Mouse (Mus musculus) limb, embryonic 12.5 days (tissue): ENCODE data around the gene Nlrc5. TPM values are rescaled to one million over a fixed set of nuclear protein-coding genes. Genes with fewer than 3 reads are reported as not detected.
"Not testable (repeated sequence)": the region's sequence is repeated elsewhere in the genome, so short reads cannot be mapped to it uniquely, and the experiment has no call there.

Experiments used
- ATAC-seq: fragments of 200-750 bp; cut with Nextera tagmentation; 2 replicates; pipeline ENCODE4 v1.8.0; 2017; ENCODE audit warnings: low read depth, moderate TSS enrichment; ENCODE audit not compliant: insufficient number of reproducible peaks, insufficient read depth, low FRiP score, low TSS enrichment
- H3K27ac ChIP-seq: fragments of 300-500 bp; sonication (generic); 2 replicates; pipeline ENCODE4 v1.5.1; 2016; ENCODE audit warnings: mild to moderate bottlenecking, moderate library complexity
- H3K27me3 ChIP-seq: fragments of 300-500 bp; sonication (generic); 2 replicates; pipeline ENCODE4 v1.6.1; 2016; ENCODE audit warnings: mild to moderate bottlenecking, moderate library complexity
- H3K36me3 ChIP-seq: fragments of 300-500 bp; sonication (generic); 2 replicates; pipeline ENCODE4 v1.6.1; 2016; ENCODE audit warnings: mild to moderate bottlenecking, moderate library complexity
- H3K4me1 ChIP-seq: fragments of 300-500 bp; sonication (generic); replicated peaks from 2 replicates; pipeline ENCODE4 v1.6.1; 2016
- H3K4me2 ChIP-seq: fragments of 300-500 bp; sonication (generic); 2 replicates; pipeline ENCODE4 v1.6.1; 2016; ENCODE audit warnings: mild to moderate bottlenecking, moderate library complexity
- H3K4me3 ChIP-seq: fragments of 300-500 bp; sonication (generic); replicated peaks from 2 replicates; pipeline ENCODE4 v1.5.1; 2016; ENCODE audit warnings: mild to moderate bottlenecking
- H3K9ac ChIP-seq: fragments of 300-500 bp; sonication (generic); replicated peaks from 2 replicates; pipeline ENCODE4 v1.6.1; 2016; ENCODE audit warnings: mild to moderate bottlenecking, moderate library complexity
- H3K9me3 ChIP-seq: fragments of 300-500 bp; sonication (generic); 2 replicates; pipeline ENCODE4 v1.6.1; 2016; ENCODE audit warnings: mild to moderate bottlenecking, moderate library complexity
- WGBS: fragments of 180-500 bp; shearing (Covaris S2); methylation state at CpG from one replicate; pipeline ENCODE4 v1.1.7; 2016; 5-methylcytosine and 5-hydroxymethylcytosine counted together
- polyA plus RNA-seq: library from polyadenylated mRNA; unstranded; fragments of >200 nt; fragmentation: Nextera tagmentation; extraction: Ambion mirVana; gene quantifications from 2 replicates; pipeline ENCODE4 v1.2.1, GENCODE M21; 2016

Nlrc5 gene
- polyA plus RNA-seq, 1 experiment from 2014 or later: 0.09 TPM

GRCm38 (mm10) chr8:94395851-94396540 is 38.2 kb upstream of the Nlrc5 start:
- no peaks in the 10 kb centered on the region for H3K9me3 ChIP-seq
- no peak overlapping the region for H3K4me3 ChIP-seq
- no peaks in the 10 kb centered on the region for H3K4me1 ChIP-seq
- no peaks in the 10 kb centered on the region for H3K27me3 ChIP-seq
- no peak overlapping the region for H3K9ac ChIP-seq
- H3K36me3 ChIP-seq: peaks cover 56% of the 10 kb centered on the region
- no peak for ATAC-seq
- H3K4me2 ChIP-seq: no peak overlapping the region
- no peak overlapping the region for H3K27ac ChIP-seq
- 85% methylated on average over 6 of the region's 6 CpGs for WGBS

GRCm38 (mm10) chr8:94396964-94397657 is 37.0 kb upstream of the Nlrc5 start:
- 68% methylated on average over 11 of the region's 11 CpGs for WGBS
- H3K9me3 ChIP-seq: no peaks in the 10 kb centered on the region
- H3K36me3 ChIP-seq: peaks cover 45% of the 10 kb centered on the region
- no peak for ATAC-seq
- no peaks in the 10 kb centered on the region for H3K27me3 ChIP-seq
- H3K4me1 ChIP-seq: no peaks in the 10 kb centered on the region
- H3K27ac ChIP-seq: no peak overlapping the region
- no peak overlapping the region for H3K9ac ChIP-seq
- H3K4me2 ChIP-seq: no peak overlapping the region
- H3K4me3 ChIP-seq: no peak overlapping the region

- ATAC-seq: no peak
- 81% methylated on average over 6 of the region's 6 CpGs for WGBS
Observed at GRCm38 (mm10) chr8:94398587-94398986, 35.6 kb upstream of the Nlrc5 start.

GRCm38 (mm10) chr8:94399361-94399953 is 34.7 kb upstream of the Nlrc5 start:
- WGBS: 82% methylated on average over 3 of the region's 3 CpGs
- H3K4me1 ChIP-seq: no peaks in the 10 kb centered on the region

More at GRCm38 (mm10) chr8:94398587-94398986, 35.6 kb upstream of the Nlrc5 start:
- Histone ChIP-seq H3K9me3 (no peaks in the 10 kb centered on the region), H3K4me3 (no peak overlapping the region), H3K27me3 (no peaks in the 10 kb centered on the region), H3K4me2 (no peak overlapping the region), H3K27ac (no peak overlapping the region), H3K9ac (no peak overlapping the region), H3K36me3 (peaks cover 33% of the 10 kb centered on the region), H3K4me1 (no peaks in the 10 kb centered on the region)

GRCm38 (mm10) chr8:94399957-94400356 is 34.2 kb upstream of the Nlrc5 start:
- ATAC-seq, H3K27ac ChIP-seq, H3K9me3 ChIP-seq, H3K4me1 ChIP-seq, H3K4me2 ChIP-seq, H3K4me3 ChIP-seq, H3K27me3 ChIP-seq, H3K9ac ChIP-seq: not testable (repeated sequence)
- peaks cover 20% of the 10 kb centered on the region for H3K36me3 ChIP-seq
- 81% methylated on average over 2 of the region's 2 CpGs for WGBS

More at GRCm38 (mm10) chr8:94399361-94399953, 34.7 kb upstream of the Nlrc5 start:
- no peak overlapping the region for H3K9ac ChIP-seq
- no peak overlapping the region for H3K4me3 ChIP-seq
- H3K27me3 ChIP-seq: no peaks in the 10 kb centered on the region
- ATAC-seq: no peak
- H3K9me3 ChIP-seq: no peaks in the 10 kb centered on the region
- no peak overlapping the region for H3K27ac ChIP-seq
- no peak overlapping the region for H3K4me2 ChIP-seq
- peaks cover 25% of the 10 kb centered on the region for H3K36me3 ChIP-seq

GRCm38 (mm10) chr8:94408443-94409080 is 25.6 kb upstream of the Nlrc5 start:
- H3K27ac ChIP-seq: no peak overlapping the region
- 69% methylated on average over 8 of the region's 8 CpGs for WGBS
- ATAC-seq: no peak

GRCm38 (mm10) chr8:94409523-94409922 is 24.6 kb upstream of the Nlrc5 start:
- ATAC-seq: no peak
- no peaks in the 10 kb centered on the region for H3K27me3 ChIP-seq
- H3K36me3 ChIP-seq: no peaks in the 10 kb centered on the region
- WGBS: 87% methylated on average over 7 of the region's 7 CpGs
- no peak overlapping the region for H3K4me2 ChIP-seq
- H3K27ac ChIP-seq: no peak overlapping the region
- no peak overlapping the region for H3K4me3 ChIP-seq
- no peaks in the 10 kb centered on the region for H3K4me1 ChIP-seq
- no peaks in the 10 kb centered on the region for H3K9me3 ChIP-seq
- H3K9ac ChIP-seq: no peak overlapping the region

More at GRCm38 (mm10) chr8:94408443-94409080, 25.6 kb upstream of the Nlrc5 start:
- Histone ChIP-seq H3K9me3 (no peaks in the 10 kb centered on the region), H3K4me2 (no peak overlapping the region), H3K4me3 (no peak overlapping the region), H3K36me3 (no peaks in the 10 kb centered on the region), H3K27me3 (no peaks in the 10 kb centered on the region), H3K4me1 (no peaks in the 10 kb centered on the region), H3K9ac (no peak overlapping the region)

GRCm38 (mm10) chr8:94412518-94412917 is 21.6 kb upstream of the Nlrc5 start:
- Histone ChIP-seq H3K9ac (no peak overlapping the region), H3K27ac (no peak overlapping the region), H3K4me3 (no peak overlapping the region), H3K36me3 (no peaks in the 10 kb centered on the region), H3K9me3 (no peaks in the 10 kb centered on the region), H3K27me3 (no peaks in the 10 kb centered on the region), H3K4me2 (no peak overlapping the region), H3K4me1 (no peaks in the 10 kb centered on the region)
- 84% methylated on average over 6 of the region's 6 CpGs for WGBS
- no peak for ATAC-seq

GRCm38 (mm10) chr8:94413509-94413908 is 20.6 kb upstream of the Nlrc5 start:
- ATAC-seq: no peak
- no peak overlapping the region for H3K4me3 ChIP-seq
- H3K27me3 ChIP-seq: no peaks in the 10 kb centered on the region
- H3K9ac ChIP-seq: no peak overlapping the region
- no peak overlapping the region for H3K4me2 ChIP-seq
- H3K27ac ChIP-seq: no peak overlapping the region
- no peaks in the 10 kb centered on the region for H3K36me3 ChIP-seq
- WGBS: 80% methylated on average over 6 of the region's 6 CpGs
- no peaks in the 10 kb centered on the region for H3K9me3 ChIP-seq
- no peaks in the 10 kb centered on the region for H3K4me1 ChIP-seq

GRCm38 (mm10) chr8:94415218-94415617 is 18.9 kb upstream of the Nlrc5 start:
- Histone ChIP-seq H3K4me3 (no peak overlapping the region), H3K9ac (no peak overlapping the region), H3K9me3 (no peaks in the 10 kb centered on the region), H3K4me2 (no peak overlapping the region), H3K4me1 (no peaks in the 10 kb centered on the region), H3K27ac (no peak overlapping the region), H3K27me3 (no peaks in the 10 kb centered on the region), H3K36me3 (no peaks in the 10 kb centered on the region)
- WGBS: 49% methylated on average over 2 of the region's 2 CpGs
- ATAC-seq: no peak; the same call in 1 of the 2 replicates

- 62% methylated on average over 9 of the region's 9 CpGs for WGBS
- H3K4me3 ChIP-seq: no peak overlapping the region
- no peak overlapping the region for H3K27ac ChIP-seq
- H3K9me3 ChIP-seq: no peaks in the 10 kb centered on the region
- H3K27me3 ChIP-seq: no peaks in the 10 kb centered on the region
- no peak overlapping the region for H3K9ac ChIP-seq
- no peak for ATAC-seq
- no peaks in the 10 kb centered on the region for H3K4me1 ChIP-seq
- H3K36me3 ChIP-seq: no peaks in the 10 kb centered on the region
- H3K4me2 ChIP-seq: no peak overlapping the region
Observed at GRCm38 (mm10) chr8:94418017-94418416, 16.1 kb upstream of the Nlrc5 start.
